Mouse (Mus musculus) small intestine, adult 2 months (tissue): Measurements from ENCODE around the gene Lrrc27.

Experiments
- CTCF ChIP-seq: fragments of 200-500 bp; IDR thresholded peaks from 2 replicates; pipeline ENCODE4 v1.5.1; 2012; ENCODE audit warnings: low read depth, mild to moderate bottlenecking, control low read depth, inconsistent platforms, low read length, moderate library complexity, mixed read lengths; ENCODE audit not compliant: insufficient replicate concordance, insufficient read length; ENCODE audit errors: extremely low read depth
- POLR2A ChIP-seq: fragments of 200-500 bp; IDR thresholded peaks from 2 replicates; pipeline ENCODE4 v1.6.1; 2012; ENCODE audit warnings: low read depth, mild to moderate bottlenecking, control low read depth, inconsistent platforms, low read length, moderate library complexity

DNA sequence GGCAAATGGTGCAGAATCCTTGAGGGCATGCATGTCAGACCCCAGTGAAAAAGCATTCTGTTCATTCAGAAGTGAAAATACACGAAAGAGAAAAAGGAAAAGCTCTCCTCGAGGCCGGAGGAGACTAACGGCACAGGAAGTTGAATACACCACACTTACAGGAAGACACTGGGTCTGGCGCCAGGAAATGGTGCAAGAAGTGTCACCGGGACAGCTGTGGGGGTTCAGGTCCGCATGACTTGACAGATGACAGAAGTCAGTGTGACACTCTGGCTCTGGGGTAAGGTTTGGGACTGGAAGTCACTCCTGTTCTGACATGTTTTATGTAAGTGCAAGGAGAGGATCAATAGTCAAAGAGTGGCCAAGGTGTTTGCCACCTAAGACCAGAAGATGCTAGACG is 11.9 kb downstream of the Lrrc27 start:
- TF ChIP-seq CTCF (no peak), POLR2A (no peak)
